Mouse (Mus musculus) kidney, embryonic 14.5 days (tissue): ENCODE results near the gene Usp7. TPM values are rescaled to one million over a fixed set of nuclear protein-coding genes. Genes with fewer than 3 reads are reported as not detected.
"Not testable (repeated sequence)": the region's sequence is repeated elsewhere in the genome, so short reads cannot be mapped to it uniquely, and the experiment has no call there.

Experiments used
- ATAC-seq: fragments of 200-750 bp; cut with Nextera tagmentation; 2 replicates; pipeline ENCODE4 v1.8.0; 2017; ENCODE audit warnings: moderate number of reproducible peaks, mild to moderate bottlenecking, moderate TSS enrichment, moderate library complexity; ENCODE audit not compliant: low FRiP score, low TSS enrichment
- H3K27ac ChIP-seq: fragments of 300-500 bp; sonication (generic); 2 replicates; pipeline ENCODE4 v1.5.1; 2014; ENCODE audit warnings: low read depth, mild to moderate bottlenecking, low read length, moderate library complexity, mixed read lengths
- H3K27me3 ChIP-seq: fragments of 300-500 bp; sonication (generic); 2 replicates; pipeline ENCODE4 v1.6.1; 2014; ENCODE audit warnings: mild to moderate bottlenecking, low read length; ENCODE audit not compliant: control insufficient read depth, insufficient read depth
- H3K36me3 ChIP-seq: fragments of 300-500 bp; sonication (generic); 2 replicates; pipeline ENCODE4 v1.6.1; 2014; ENCODE audit warnings: low read length, mixed read lengths; ENCODE audit not compliant: control insufficient read depth, insufficient read depth
- H3K4me1 ChIP-seq: fragments of 300-500 bp; sonication (generic); 2 replicates; pipeline ENCODE4 v1.6.1; 2014; ENCODE audit warnings: low read length, mixed read lengths; ENCODE audit not compliant: control insufficient read depth, insufficient read depth
- H3K4me2 ChIP-seq: fragments of 300-500 bp; sonication (generic); replicated peaks from 2 replicates; pipeline ENCODE4 v1.6.1; 2014; ENCODE audit warnings: low read depth, mild to moderate bottlenecking, low read length
- H3K4me3 ChIP-seq: fragments of 300-500 bp; sonication (generic); 2 replicates; pipeline ENCODE4 v1.5.1; 2014; ENCODE audit warnings: mild to moderate bottlenecking, low read length
- H3K9ac ChIP-seq: fragments of 300-500 bp; sonication (generic); 2 replicates; pipeline ENCODE4 v1.6.1; 2014; ENCODE audit warnings: low read depth, mild to moderate bottlenecking, low read length, moderate library complexity
- H3K9me3 ChIP-seq: fragments of 300-500 bp; sonication (generic); 2 replicates; pipeline ENCODE4 v1.6.1; 2016; ENCODE audit warnings: low read length; ENCODE audit not compliant: control insufficient read depth
- WGBS: fragments of 180-500 bp; shearing (Covaris S2); extraction: QIAGEN DNeasy Blood & Tissue Kit; methylation state at CpG from one replicate; pipeline ENCODE4 v1.1.7; 2014; 5-methylcytosine and 5-hydroxymethylcytosine counted together
- polyA plus RNA-seq: library from polyadenylated mRNA; unstranded; fragments of >200 nt; fragmentation: Nextera tagmentation; extraction: Ambion mirVana; gene quantifications from 2 replicates; pipeline ENCODE4 v1.2.1, GENCODE M21; 2014

The Usp7 gene
- polyA plus RNA-seq, 1 experiment from 2014 or later = 61.4 TPM

DNA sequence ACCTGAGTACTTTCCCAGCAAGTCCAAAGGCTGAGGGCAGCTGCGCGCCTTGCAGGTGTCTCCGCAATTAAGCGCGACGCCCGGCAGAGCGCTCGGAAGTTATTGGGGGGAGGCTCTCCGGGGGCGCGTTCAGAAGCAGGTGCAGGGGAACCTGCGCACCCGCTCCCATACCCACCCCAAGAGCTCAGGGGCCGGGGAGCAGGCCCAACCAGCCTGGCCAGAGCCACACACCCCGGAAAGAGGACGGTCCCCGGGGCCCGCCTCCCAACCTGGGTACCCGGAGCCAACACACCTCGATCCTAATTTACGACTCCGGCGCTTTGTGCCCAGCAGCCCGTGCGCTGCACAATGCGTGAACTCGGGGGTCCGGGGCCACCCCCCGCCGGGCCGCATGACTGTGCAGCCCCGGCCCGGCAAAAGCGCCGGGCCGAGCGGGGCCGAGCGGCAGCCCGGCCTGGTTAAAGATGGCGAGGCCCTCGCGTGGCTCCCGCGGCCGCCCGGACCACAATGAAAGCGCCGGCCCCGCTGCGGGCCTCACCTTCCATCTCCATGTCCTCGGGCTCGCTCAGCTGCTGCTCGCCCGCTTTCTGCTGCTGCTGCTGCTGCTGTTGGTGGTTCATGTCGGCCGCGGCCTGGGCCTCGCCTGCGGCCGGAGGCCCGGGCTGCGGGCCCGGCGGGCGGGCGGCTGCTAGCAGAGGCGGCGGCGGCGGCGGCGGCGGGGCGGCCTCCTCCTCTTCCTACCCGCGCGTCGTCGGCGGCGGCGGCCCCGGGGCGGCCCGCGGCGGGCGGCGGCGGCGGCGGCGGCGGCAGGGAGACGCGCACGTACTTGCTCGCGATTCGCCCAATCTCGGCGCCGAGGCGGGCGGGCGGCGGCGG lies 54.2 kb downstream of the Usp7 start:
- 1% methylated on average over 83 of the region's 110 CpGs for WGBS
- peaks cover 3% of the 10 kb centered on the region; the same call in 1 of the 2 replicates for H3K36me3 ChIP-seq
- H3K27ac ChIP-seq = peak overlapping the region; percentile 84
- H3K4me3 ChIP-seq = peak overlapping the region; percentile 100
- H3K4me2 ChIP-seq = peak overlapping the region; percentile 80
- peak; percentile 22 for ATAC-seq
- H3K4me1 ChIP-seq = peaks cover 24% of the 10 kb centered on the region
- peak overlapping the region; percentile 89 for H3K9ac ChIP-seq
- H3K27me3 ChIP-seq = no peaks in the 10 kb centered on the region
- H3K9me3 ChIP-seq = no peaks in the 10 kb centered on the region

GRCm38 (mm10) chr16:8737341-8737665 lies 54.8 kb downstream of the Usp7 start:
- Histone ChIP-seq H3K4me1 (peaks cover 24% of the 10 kb centered on the region), H3K4me2 (peak overlapping the region; percentile 80), H3K36me3 (peaks cover 3% of the 10 kb centered on the region; the same call in 1 of the 2 replicates), H3K9me3 (no peaks in the 10 kb centered on the region), H3K27me3 (no peaks in the 10 kb centered on the region), H3K4me3 (peak overlapping the region; percentile 100), H3K27ac (peak overlapping the region; percentile 84; the same call in 1 of the 2 replicates), H3K9ac (peak overlapping the region; percentile 89)
- ATAC-seq = no peak
- WGBS = under 1% methylated on average over 11 of the region's 11 CpGs

- 5% methylated on average over 7 of the region's 7 CpGs for WGBS
- Histone ChIP-seq H3K27ac (no peak overlapping the region), H3K27me3 (no peaks in the 10 kb centered on the region), H3K4me2 (peak overlapping the region; percentile 80), H3K36me3 (peaks cover 3% of the 10 kb centered on the region; the same call in 1 of the 2 replicates), H3K4me1 (peaks cover 24% of the 10 kb centered on the region), H3K4me3 (peak overlapping the region; percentile 100), H3K9me3 (no peaks in the 10 kb centered on the region), H3K9ac (peak overlapping the region; percentile 89)
- no peak for ATAC-seq
These were observed 55.4 kb downstream of the Usp7 start for GRCm38 (mm10) chr16:8736757-8737156.

- Histone ChIP-seq H3K9me3 (no peaks in the 10 kb centered on the region), H3K4me3 (peak overlapping the region; percentile 100), H3K4me2 (peak overlapping the region; percentile 80), H3K36me3 (peaks cover 3% of the 10 kb centered on the region; the same call in 1 of the 2 replicates), H3K27me3 (no peaks in the 10 kb centered on the region), H3K9ac (peak overlapping the region; percentile 89; the same call in 1 of the 2 replicates), H3K4me1 (peaks cover 24% of the 10 kb centered on the region), H3K27ac (no peak overlapping the region)
- WGBS = 6% methylated on average over 8 of the region's 8 CpGs
- no peak for ATAC-seq
These were observed 56.1 kb downstream of the Usp7 start for GRCm38 (mm10) chr16:8736032-8736431.

DNA sequence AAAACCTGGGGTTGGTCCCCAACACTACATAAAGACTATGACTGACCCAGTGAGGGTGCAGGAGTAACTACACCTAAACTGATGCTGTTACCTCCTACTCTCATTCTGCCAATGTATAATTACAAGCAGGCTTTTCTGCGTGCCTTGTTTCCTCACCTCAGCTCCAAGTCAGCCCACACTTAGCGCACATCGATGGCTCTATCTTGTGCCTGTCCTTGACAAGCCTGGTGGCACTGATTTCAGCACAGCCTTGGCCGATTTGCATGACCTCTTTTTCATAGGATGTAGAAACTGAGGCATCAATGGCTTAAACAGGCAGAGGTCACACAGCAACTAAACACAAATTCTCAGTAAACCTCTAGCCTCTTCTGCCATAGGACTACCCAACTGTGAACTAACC lies 57.4 kb downstream of the Usp7 start:
- Histone ChIP-seq H3K4me3 (no peak overlapping the region), H3K27ac (no peak overlapping the region), H3K36me3 (peaks cover 3% of the 10 kb centered on the region; the same call in 1 of the 2 replicates), H3K9ac (no peak overlapping the region), H3K27me3 (no peaks in the 10 kb centered on the region), H3K9me3 (no peaks in the 10 kb centered on the region), H3K4me2 (no peak overlapping the region), H3K4me1 (peaks cover 24% of the 10 kb centered on the region)
- WGBS = 84% methylated on average over 4 of the region's 4 CpGs
- no peak for ATAC-seq

GRCm38 (mm10) chr16:8733624-8734023 lies 58.5 kb downstream of the Usp7 start:
- H3K27ac ChIP-seq = no peak overlapping the region
- no peaks in the 10 kb centered on the region for H3K9me3 ChIP-seq
- H3K4me1 ChIP-seq = peaks cover 24% of the 10 kb centered on the region
- H3K9ac ChIP-seq = no peak overlapping the region
- no peaks in the 10 kb centered on the region for H3K27me3 ChIP-seq
- no peak overlapping the region for H3K4me2 ChIP-seq
- no peak overlapping the region for H3K4me3 ChIP-seq
- H3K36me3 ChIP-seq = peaks cover 3% of the 10 kb centered on the region; the same call in 1 of the 2 replicates
- ATAC-seq = no peak
- 88% methylated on average over 4 of the region's 4 CpGs for WGBS

- not testable (repeated sequence) for ATAC-seq, H3K4me2 ChIP-seq, H3K4me3 ChIP-seq, H3K9ac ChIP-seq, H3K9me3 ChIP-seq, H3K36me3 ChIP-seq, H3K27me3 ChIP-seq, H3K27ac ChIP-seq
- H3K4me1 ChIP-seq = peaks cover 24% of the 10 kb centered on the region
- WGBS = 90% methylated on average over 3 of the region's 4 CpGs
These were observed 59.7 kb downstream of the Usp7 start for GRCm38 (mm10) chr16:8732450-8732849.

DNA sequence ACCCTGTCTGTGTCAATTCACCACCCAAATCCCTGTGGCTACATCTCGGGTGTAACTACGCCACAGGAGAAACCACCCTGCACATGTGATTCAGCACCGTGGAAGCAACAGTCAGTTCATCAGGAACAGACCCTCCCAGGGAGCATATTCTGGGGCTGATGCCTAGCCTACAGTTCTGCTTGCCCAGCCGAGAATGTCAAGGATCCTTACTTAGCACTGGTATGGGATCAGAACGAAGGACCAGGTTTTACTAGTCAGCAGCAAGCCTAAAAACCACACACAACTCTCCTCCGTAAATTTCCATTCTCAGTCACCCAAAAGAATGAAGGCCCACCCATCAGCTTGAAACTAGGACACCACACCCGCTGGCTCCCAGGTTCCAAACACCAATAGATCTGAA lies 60.5 kb downstream of the Usp7 start:
- peaks cover 24% of the 10 kb centered on the region for H3K4me1 ChIP-seq

DNA sequence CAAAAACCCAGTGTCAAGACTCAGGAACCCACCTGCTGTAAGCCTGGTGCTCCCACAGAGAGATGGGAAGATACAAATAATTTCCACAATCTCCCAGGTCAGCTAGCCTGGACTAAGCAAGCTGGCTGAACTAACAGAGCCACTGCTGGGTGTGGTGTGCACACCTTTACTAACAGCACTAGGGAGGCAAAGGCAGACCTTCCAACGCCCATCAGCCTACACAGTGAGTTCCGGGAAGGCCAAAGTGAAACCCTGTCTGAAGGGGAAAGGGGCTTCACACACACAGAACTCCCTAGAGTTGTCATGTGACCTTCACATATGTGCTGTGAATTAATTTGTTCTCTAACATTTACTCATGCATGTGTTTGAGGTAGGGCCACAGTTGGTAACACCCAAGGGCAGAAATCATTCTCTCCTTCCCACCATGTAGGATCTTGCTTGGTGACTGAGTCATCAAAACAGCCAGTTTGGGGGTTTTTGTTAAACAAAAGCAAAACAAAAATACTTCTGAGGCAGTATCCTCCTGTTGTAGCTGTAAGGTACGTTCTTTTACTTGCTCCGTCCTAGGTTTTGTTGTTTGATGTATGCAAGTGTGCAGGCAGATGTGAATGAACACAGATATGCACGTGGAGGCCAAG lies 63.9 kb downstream of the Usp7 start:
- Histone ChIP-seq H3K4me2 (no peak overlapping the region), H3K4me1 (no peaks in the 10 kb centered on the region; the same call in none of the 2 replicates), H3K27me3 (no peaks in the 10 kb centered on the region), H3K27ac (no peak overlapping the region), H3K9me3 (no peaks in the 10 kb centered on the region), H3K36me3 (no peaks in the 10 kb centered on the region; the same call in 1 of the 2 replicates), H3K4me3 (no peak overlapping the region), H3K9ac (no peak overlapping the region)
- no peak for ATAC-seq
- 91% methylated on average over 5 of the region's 5 CpGs for WGBS

More for the DNA sequence above, 60.5 kb downstream of the Usp7 start:
- no peak overlapping the region for H3K9ac ChIP-seq
- H3K4me2 ChIP-seq = no peak overlapping the region
- no peaks in the 10 kb centered on the region for H3K9me3 ChIP-seq
- no peaks in the 10 kb centered on the region for H3K27me3 ChIP-seq
- WGBS = 91% methylated on average over 7 of the region's 7 CpGs
- peaks cover 3% of the 10 kb centered on the region; the same call in 1 of the 2 replicates for H3K36me3 ChIP-seq
- no peak overlapping the region for H3K4me3 ChIP-seq
- ATAC-seq = no peak
- H3K27ac ChIP-seq = no peak overlapping the region
